Mouse (Mus musculus) brain, adult 2 months (tissue): Measurements from ENCODE around the gene Ap4e1.

ENCODE experiments used
- DNase-seq: peaks from one replicate; pipeline ENCODE4 v3.0.0; 2011; ENCODE audit warnings: low read depth, low spot score

The Ap4e1 gene

GRCm38 (mm10) chr2:127008469-127008998, at the start of gene Ap4e1:
Ap4e1 (plus strand) TSS chr2:127008717.
- peak; percentile 97 for DNase-seq

GRCm38 (mm10) chr2:126961696-126962095, 46.8 kb upstream of the Ap4e1 start:
- DNase-seq, result no peak

GRCm38 (mm10) chr2:126977428-126977827, 31.1 kb upstream of the Ap4e1 start:
- DNase-seq, result no peak

GRCm38 (mm10) chr2:126983221-126983620, 25.3 kb upstream of the Ap4e1 start:
- no peak for DNase-seq

- no peak for DNase-seq
Measured at GRCm38 (mm10) chr2:126989919-126990318, 18.6 kb upstream of the Ap4e1 start.

- DNase-seq, result no peak
Measured at GRCm38 (mm10) chr2:126992742-126993141, 15.8 kb upstream of the Ap4e1 start.

DNA sequence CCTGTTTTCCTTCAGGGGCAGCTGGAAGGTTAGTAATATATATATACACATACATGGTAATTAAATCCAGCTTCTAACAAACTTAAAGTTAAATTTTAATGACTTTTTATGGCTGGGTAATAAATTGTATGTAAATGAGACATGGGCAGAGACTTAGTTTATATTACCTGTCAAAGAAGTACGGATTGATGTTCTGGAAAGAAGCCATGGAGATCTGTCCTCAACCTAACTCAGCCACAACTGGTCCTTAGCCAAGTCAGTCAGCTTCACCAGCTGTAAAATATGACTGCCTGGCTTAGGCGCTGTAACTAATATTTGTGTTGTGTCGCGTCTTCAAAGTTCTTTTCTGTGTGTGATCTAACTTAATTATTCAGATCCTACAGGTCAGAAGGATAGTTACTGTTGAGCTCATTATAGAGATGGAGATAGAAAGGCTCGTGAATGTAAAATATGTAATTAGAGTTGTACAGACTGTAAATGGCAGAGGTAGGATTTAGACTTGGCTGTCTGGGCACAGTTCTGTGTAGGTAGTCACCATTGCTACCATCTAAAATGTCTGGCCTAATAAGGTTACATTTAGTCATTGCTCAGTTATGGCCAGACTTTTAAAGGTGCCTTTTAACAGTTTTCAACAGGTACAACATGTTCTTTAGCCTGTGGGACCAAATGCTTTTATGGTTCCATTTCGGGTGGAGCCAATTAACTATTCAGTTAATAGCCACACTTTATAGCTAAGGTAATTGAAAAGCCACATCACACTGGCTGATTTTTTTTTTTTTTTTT, 13.9 kb upstream of the Ap4e1 start:
- DNase-seq, result no peak

DNA sequence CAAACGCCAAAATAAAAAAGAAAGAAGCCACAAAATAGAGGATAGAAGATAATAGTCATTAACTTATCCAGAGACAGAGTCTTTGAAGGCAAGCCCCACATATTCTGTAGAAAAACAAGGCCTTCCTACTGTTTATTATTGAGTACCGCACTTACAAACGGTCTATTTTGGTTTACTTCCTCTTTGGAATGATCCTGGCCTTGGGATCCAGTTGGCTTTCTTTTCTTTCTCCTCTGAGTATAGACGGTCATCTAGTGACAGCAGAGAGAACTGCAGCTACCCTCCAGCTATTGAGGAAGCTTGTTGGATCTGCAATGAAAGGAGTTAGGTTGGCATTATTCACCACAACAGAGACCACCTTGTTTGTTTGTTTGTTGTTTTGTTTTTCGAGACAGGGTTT, 11.8 kb upstream of the Ap4e1 start:
- peak; percentile 88 for DNase-seq

- DNase-seq, result no peak
Measured at GRCm38 (mm10) chr2:126998219-126998618, 10.3 kb upstream of the Ap4e1 start.

GRCm38 (mm10) chr2:127000406-127001324, 7.9 kb upstream of the Ap4e1 start:
- DNase-seq, result no peak

DNA sequence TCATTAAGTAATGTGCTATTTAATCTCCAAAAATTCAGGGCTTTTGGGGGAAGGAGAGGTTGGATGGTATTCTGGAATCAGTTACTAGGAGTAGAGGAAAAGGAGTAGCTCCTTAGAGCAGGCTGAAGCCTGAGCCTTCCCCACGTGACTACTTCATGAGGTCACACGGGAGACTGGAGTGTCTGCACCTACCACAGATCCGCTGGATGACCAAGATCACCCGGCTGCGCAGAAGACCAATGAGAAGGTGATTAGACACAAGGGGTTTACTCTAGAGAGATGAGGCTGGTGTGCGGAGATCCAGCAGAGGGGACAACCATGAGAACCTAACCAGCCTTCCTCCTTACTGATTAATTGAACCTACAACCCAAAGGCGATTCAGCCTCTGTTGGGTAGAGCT, 4.5 kb upstream of the Ap4e1 start:
- DNase-seq, result no peak

- DNase-seq, result peak; percentile 34
Measured at GRCm38 (mm10) chr2:127006634-127007370, 1.7 kb upstream of the Ap4e1 start.

DNA sequence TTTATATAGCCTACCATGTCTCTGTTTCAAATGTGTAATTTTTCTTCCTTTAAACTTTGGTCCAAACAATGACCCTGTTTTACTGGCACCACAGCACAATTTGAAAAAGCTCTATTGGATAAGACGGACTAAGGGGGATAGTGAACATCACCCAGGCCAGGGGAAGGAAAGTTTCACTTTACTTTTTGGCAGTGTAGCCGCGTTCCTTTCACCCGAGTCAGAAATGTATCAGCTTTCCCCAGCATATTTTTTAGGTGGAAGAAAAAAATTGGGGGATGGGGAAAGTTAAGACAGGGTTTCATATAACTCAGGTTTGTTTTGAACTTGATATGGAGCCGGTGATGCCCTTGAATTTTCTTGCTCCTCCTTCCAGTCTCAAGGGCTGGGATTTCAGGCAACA, 1.0 kb upstream of the Ap4e1 start:
- DNase-seq, result no peak

- DNase-seq, result peak; percentile 75
Measured at GRCm38 (mm10) chr2:127035006-127035605, 26.6 kb downstream of the Ap4e1 start.

GRCm38 (mm10) chr2:127037299-127037698, 28.8 kb downstream of the Ap4e1 start:
- DNase-seq, result no peak

GRCm38 (mm10) chr2:127061471-127061870, 53.0 kb downstream of the Ap4e1 start:
- no peak for DNase-seq

- DNase-seq, result no peak
Measured at GRCm38 (mm10) chr2:127068806-127069205, 60.3 kb downstream of the Ap4e1 start.

DNA sequence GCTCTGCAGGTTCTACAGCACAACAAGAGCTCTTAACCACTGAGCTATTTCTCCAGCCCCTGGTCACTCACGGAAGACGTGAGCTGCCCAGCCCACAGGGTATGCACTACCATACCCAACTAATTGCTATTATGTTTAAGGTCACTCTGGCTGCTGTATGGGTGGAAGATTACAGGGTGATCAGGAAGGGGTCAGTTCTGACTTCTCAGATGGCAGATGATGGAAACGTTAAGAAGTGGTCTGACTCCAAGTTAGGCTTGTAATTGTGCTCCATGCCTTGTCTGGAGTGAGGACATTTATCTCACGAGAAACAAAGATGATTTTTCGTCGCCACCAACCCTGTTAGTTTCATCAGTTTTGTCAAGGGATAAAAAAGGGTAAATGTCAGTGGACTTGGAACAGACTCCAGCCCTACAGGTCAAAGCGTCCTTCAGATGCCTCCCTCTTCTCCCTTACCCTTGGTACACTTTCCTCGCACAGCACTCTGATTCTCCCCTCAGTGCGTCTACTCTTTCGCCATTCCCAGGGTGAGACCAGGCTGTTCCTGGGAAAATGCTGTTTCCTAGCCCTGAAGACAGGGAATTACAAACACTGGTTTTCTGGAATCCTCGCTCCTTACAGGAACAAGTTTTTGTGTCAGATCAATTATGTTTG, 61.4 kb downstream of the Ap4e1 start:
- DNase-seq, result peak; percentile 8

DNA sequence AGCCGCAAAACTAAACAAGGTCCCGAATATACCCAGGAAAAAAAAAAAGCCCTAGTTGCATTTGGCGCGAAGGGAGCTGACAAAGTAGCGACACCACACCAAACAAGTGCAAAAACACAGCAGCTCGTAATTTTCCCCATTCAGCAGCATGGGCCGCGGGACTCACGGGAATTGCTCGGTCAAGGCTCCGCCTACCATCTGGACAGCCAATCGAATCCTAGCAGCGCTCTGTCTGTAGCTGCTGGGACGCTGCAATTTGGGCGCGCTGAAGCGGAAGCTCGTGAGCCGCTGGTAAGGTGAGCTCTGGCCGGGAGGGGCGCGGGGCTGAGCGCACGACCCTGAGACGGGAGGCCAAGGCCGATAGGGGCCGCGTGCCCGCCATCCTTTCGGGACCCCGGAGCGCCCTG, 61.9 kb downstream of the Ap4e1 start, which contains the start of gene Blvra:
TSS of gene Blvra (plus strand) at position 231 of the 407 bp plus-strand sequence.
- DNase-seq, result peak; percentile 97

DNA sequence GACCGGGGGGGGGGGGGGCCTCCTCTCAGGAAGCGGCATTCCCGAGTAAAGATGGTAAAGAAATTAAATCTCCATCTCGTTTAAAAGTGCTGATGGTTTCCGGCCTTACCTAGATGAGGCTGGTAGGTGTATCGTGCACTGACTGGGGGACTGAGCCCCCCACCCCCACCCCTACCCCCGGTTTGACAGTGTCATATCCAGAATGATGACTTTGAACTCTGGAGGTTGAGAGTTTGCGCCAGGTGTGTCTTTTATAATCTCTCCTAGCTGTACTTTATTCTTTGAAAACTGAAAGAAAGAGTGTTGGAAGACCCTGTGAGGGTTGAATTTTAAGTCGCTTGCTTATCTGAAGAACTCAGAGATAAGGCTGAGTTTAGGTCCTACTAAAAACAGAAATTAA, 62.4 kb downstream of the Ap4e1 start:
- peak; percentile 8 for DNase-seq

DNA sequence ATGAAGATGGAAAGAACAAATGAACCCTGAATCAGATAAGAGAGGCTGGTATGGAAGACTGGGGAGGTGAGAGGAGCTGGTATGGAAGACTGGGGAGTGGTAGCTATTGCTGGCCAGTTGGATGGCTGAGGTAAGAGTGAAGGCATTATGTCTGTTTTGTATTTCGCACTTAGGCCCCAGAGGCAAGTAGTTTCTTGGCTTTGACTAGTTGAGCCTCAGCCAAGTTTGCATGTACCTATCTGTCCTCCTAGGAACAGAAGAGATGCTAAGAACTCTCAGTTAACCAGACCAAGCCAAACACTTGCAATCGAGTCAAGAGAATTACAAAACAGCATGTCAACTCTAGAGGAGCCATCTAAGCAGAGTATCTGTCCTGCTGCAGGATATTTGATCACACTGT, 65.6 kb downstream of the Ap4e1 start:
- no peak for DNase-seq
